Mouse (Mus musculus): ENCODE results near the gene Sult2a2. TPM values are rescaled to one million over a fixed set of nuclear protein-coding genes. Genes with fewer than 3 reads are reported as not detected.

The Sult2a2 gene
- polyA plus RNA-seq (2017; shearing (Covaris generic)), result not detected

DNA sequence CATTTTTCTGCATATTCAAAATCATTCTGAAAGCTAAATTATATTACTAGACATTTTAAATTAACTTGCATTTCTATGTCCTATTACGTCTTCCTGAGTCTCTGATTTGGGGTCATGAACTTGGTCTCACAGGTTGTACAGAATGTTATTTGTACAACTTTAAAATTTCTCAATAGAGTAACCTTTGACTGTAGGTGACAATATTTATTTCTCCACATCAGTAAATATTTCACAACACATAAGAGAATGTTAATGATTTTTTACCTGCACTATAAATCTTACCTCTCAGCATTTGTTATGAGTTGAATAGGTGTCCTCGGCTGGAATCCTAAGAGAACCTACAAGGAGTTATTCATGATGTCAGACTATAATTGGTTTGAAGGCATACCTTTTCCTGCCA, at the start of gene Sult2a2:
Gene Sult2a2 (plus strand): TSS at position 301 of the 400 bp plus-strand sequence.

Other genes starting within 250 kb of the Sult2a2 start
- gene Bsph2, start 162.4 kb upstream of the Sult2a2 start, polyA plus RNA-seq (2017; shearing (Covaris generic)), result not detected
- not detected for gene Sult2a5, start 109.5 kb upstream of the Sult2a2 start, polyA plus RNA-seq (2017; shearing (Covaris generic))
- gene Sult2a1, start 103.9 kb downstream of the Sult2a2 start, polyA plus RNA-seq (2017; shearing (Covaris generic)), result not detected